Mouse (Mus musculus) B cell, adult 2 months (primary cell): ENCODE results near the gene Ripor1.

Experiments
- DNase-seq, 2 experiments: peaks; one replicate each; pipeline ENCODE4 v3.0.0; 2022

Gene Ripor1

GRCm38 (mm10) chr8:105629337-105629736, 24.3 kb downstream of the Ripor1 start:
- DNase-seq, result no peak

GRCm38 (mm10) chr8:105634771-105635458, 29.9 kb downstream of the Ripor1 start:
- DNase-seq, result peak in 1 of 2 experiments; percentile 29

GRCm38 (mm10) chr8:105635481-105635880, 30.4 kb downstream of the Ripor1 start:
- no peak for DNase-seq

GRCm38 (mm10) chr8:105636018-105636962, 31.2 kb downstream of the Ripor1 start, which contains the start of gene Ctcf:
Ctcf (plus strand) TSS chr8:105636568.
- peak; percentile 92 to 94 for DNase-seq

GRCm38 (mm10) chr8:105636963-105637510, 32.0 kb downstream of the Ripor1 start, which contains the start of gene Agrp:
Agrp (minus strand) TSS chr8:105637393.
- no peak for DNase-seq

- peak; percentile 34 to 43 for DNase-seq
These were observed 32.6 kb downstream of the Ripor1 start for GRCm38 (mm10) chr8:105637601-105638041.

- DNase-seq, result no peak
These were observed 33.5 kb downstream of the Ripor1 start for GRCm38 (mm10) chr8:105638510-105638909.

GRCm38 (mm10) chr8:105639835-105640234, 34.8 kb downstream of the Ripor1 start:
- no peak for DNase-seq

GRCm38 (mm10) chr8:105640511-105640910, 35.5 kb downstream of the Ripor1 start:
- DNase-seq, result no peak

- DNase-seq, result no peak
These were observed 40.1 kb downstream of the Ripor1 start for GRCm38 (mm10) chr8:105645205-105645604.

- DNase-seq, result no peak
These were observed 43.9 kb downstream of the Ripor1 start for GRCm38 (mm10) chr8:105648929-105649328.

GRCm38 (mm10) chr8:105657641-105658040, 52.6 kb downstream of the Ripor1 start:
- no peak for DNase-seq

- DNase-seq, result peak; percentile 47 to 59
These were observed 56.1 kb downstream of the Ripor1 start for GRCm38 (mm10) chr8:105661167-105661566.
